Mouse (Mus musculus): ENCODE results near the gene Olfr586. TPM values are rescaled to one million over a fixed set of nuclear protein-coding genes. Genes with fewer than 3 reads are reported as not detected.

Gene Olfr586
- polyA plus RNA-seq (2021; fragmentation: Nextera tagmentation), result not detected in 2 replicates
- long read RNA-seq, experiment 1, result 0 reads
- long read RNA-seq, experiment 2, result 0 reads

GRCm38 (mm10) chr7:103125538-103125937, at the start of gene Olfr586:
Gene Olfr586 (minus strand): TSS chr7:103125638.

GRCm38 (mm10) chr7:103156256-103156655, 30.8 kb upstream of the Olfr586 start, which contains the start of gene Olfr589:
Gene Olfr589 (minus strand): TSS chr7:103156356.

GRCm38 (mm10) chr7:103140579-103140978, 15.1 kb upstream of the Olfr586 start, which contains the start of gene Olfr588-ps1:
Gene Olfr588-ps1 (plus strand): TSS chr7:103140879.

GRCm38 (mm10) chr7:103097420-103097819, 28.0 kb downstream of the Olfr586 start, which contains the start of gene Olfr585:
Gene Olfr585 (plus strand): TSS chr7:103097720.

GRCm38 (mm10) chr7:103081585-103081984, 43.9 kb downstream of the Olfr586 start, which contains the start of gene Olfr584:
Gene Olfr584 (plus strand): TSS chr7:103081885.

Other genes with a start within 250 kb of the Olfr586 start
- not detected in 2 replicates for gene Olfr568, start 248.5 kb downstream of the Olfr586 start, polyA plus RNA-seq (2021; fragmentation: Nextera tagmentation)
- gene Olfr569, start 234.8 kb downstream of the Olfr586 start, polyA plus RNA-seq (2021; fragmentation: Nextera tagmentation), result not detected in 2 replicates
- not detected in 2 replicates for gene Olfr570, start 231.1 kb downstream of the Olfr586 start, polyA plus RNA-seq (2021; fragmentation: Nextera tagmentation)
- gene Olfr571, start 208.1 kb downstream of the Olfr586 start, polyA plus RNA-seq (2021; fragmentation: Nextera tagmentation), result not detected in 2 replicates
- gene Olfr572, start 201.2 kb downstream of the Olfr586 start, polyA plus RNA-seq (2021; fragmentation: Nextera tagmentation), result not detected in 2 replicates
- not detected in 2 replicates for gene Olfr573-ps1, start 183.1 kb downstream of the Olfr586 start, polyA plus RNA-seq (2021; fragmentation: Nextera tagmentation)
- gene Olfr574, start 177.2 kb downstream of the Olfr586 start, polyA plus RNA-seq (2021; fragmentation: Nextera tagmentation), result not detected in 2 replicates
- 0.11 TPM in 1 of 2 replicates, not detected in the other for gene Olfr575, start 166.9 kb downstream of the Olfr586 start, polyA plus RNA-seq (2021; fragmentation: Nextera tagmentation)
- not detected in 2 replicates for gene Olfr576, start 163.0 kb downstream of the Olfr586 start, polyA plus RNA-seq (2021; fragmentation: Nextera tagmentation)
- gene Olfr577, start 149.7 kb downstream of the Olfr586 start, polyA plus RNA-seq (2021; fragmentation: Nextera tagmentation), result not detected in 2 replicates
- not detected in 2 replicates for gene Olfr578, start 136.3 kb downstream of the Olfr586 start, polyA plus RNA-seq (2021; fragmentation: Nextera tagmentation)
- gene Olfr582, start 87.6 kb downstream of the Olfr586 start, polyA plus RNA-seq (2021; fragmentation: Nextera tagmentation), result not detected in 2 replicates
- gene Olfr583, start 74.3 kb downstream of the Olfr586 start, polyA plus RNA-seq (2021; fragmentation: Nextera tagmentation), result not detected in 2 replicates
- not detected in 2 replicates for gene Olfr584, start 43.8 kb downstream of the Olfr586 start, polyA plus RNA-seq (2021; fragmentation: Nextera tagmentation)
- gene Olfr585, start 27.9 kb downstream of the Olfr586 start, polyA plus RNA-seq (2021; fragmentation: Nextera tagmentation), result not detected in 2 replicates
- gene Olfr588-ps1, start 15.2 kb upstream of the Olfr586 start, polyA plus RNA-seq (2021; fragmentation: Nextera tagmentation), result not detected in 2 replicates
- not detected in 2 replicates for gene Olfr589, start 30.7 kb upstream of the Olfr586 start, polyA plus RNA-seq (2021; fragmentation: Nextera tagmentation)
- gene Olfr591, start 52.7 kb upstream of the Olfr586 start, polyA plus RNA-seq (2021; fragmentation: Nextera tagmentation), result not detected in 2 replicates
- not detected in 2 replicates for gene Olfr592, start 59.2 kb upstream of the Olfr586 start, polyA plus RNA-seq (2021; fragmentation: Nextera tagmentation)
- gene Olfr593, start 86.2 kb upstream of the Olfr586 start, polyA plus RNA-seq (2021; fragmentation: Nextera tagmentation), result not detected in 2 replicates
- not detected in 2 replicates for gene Olfr594, start 91.4 kb upstream of the Olfr586 start, polyA plus RNA-seq (2021; fragmentation: Nextera tagmentation)
- not detected in 2 replicates for gene Usp17ld, start 126.9 kb upstream of the Olfr586 start, polyA plus RNA-seq (2021; fragmentation: Nextera tagmentation)
- gene Olfr596, start 180.0 kb upstream of the Olfr586 start, polyA plus RNA-seq (2021; fragmentation: Nextera tagmentation), result not detected in 2 replicates
- not detected in 2 replicates for gene Olfr597, start 190.7 kb upstream of the Olfr586 start, polyA plus RNA-seq (2021; fragmentation: Nextera tagmentation)
- gene Olfr598, start 197.9 kb upstream of the Olfr586 start, polyA plus RNA-seq (2021; fragmentation: Nextera tagmentation), result not detected in 2 replicates
- not detected in 2 replicates for gene Olfr599, start 210.3 kb upstream of the Olfr586 start, polyA plus RNA-seq (2021; fragmentation: Nextera tagmentation)
- gene Olfr600, start 224.0 kb upstream of the Olfr586 start, polyA plus RNA-seq (2021; fragmentation: Nextera tagmentation), result not detected in 2 replicates
- gene Olfr601, start 237.0 kb upstream of the Olfr586 start, polyA plus RNA-seq (2021; fragmentation: Nextera tagmentation), result not detected in 2 replicates

Measured in left cerebral cortex, adult 6 months (tissue).